Mouse (Mus musculus): Measurements from ENCODE around the gene Samd4b. TPM values are rescaled to one million over a fixed set of nuclear protein-coding genes. Genes with fewer than 3 reads are reported as not detected.

The Samd4b gene
- polyA plus RNA-seq, 1 experiment, result 83.9 TPM

- TF ChIP-seq POLR2A (IDR thresholded peaks at IDR 0.05; ENCODE audit: borderline replicate concordance, extremely low read depth, insufficient read depth, insufficient read length, poor library complexity, severe bottlenecking) (peak; percentile 59; the same call in 1 of the 2 replicates), CTCF (IDR thresholded peaks at IDR 0.05; ENCODE audit: borderline replicate concordance, extremely low read depth, insufficient read depth, insufficient read length) (peak; percentile 65)
- peak; percentile 99 for DNase-seq (ENCODE audit: low read depth)
Observed at GRCm38 (mm10) chr7:28372251-28373108, 225.5 kb downstream of the Samd4b start, which contains the start of gene Plekhg2. Plekhg2 (minus strand) TSS chr7:28372599.

- DNase-seq (ENCODE audit: low read depth), result peak; percentile 66
- no peak for TF ChIP-seq CTCF (IDR thresholded peaks at IDR 0.05; ENCODE audit: borderline replicate concordance, extremely low read depth, insufficient read depth, insufficient read length)
- 0 out of 2 replicates have a peak, but pooled peaks have one; percentile 6 for TF ChIP-seq POLR2A (IDR thresholded peaks at IDR 0.05; ENCODE audit: borderline replicate concordance, extremely low read depth, insufficient read depth, insufficient read length, poor library complexity, severe bottlenecking)
Observed at GRCm38 (mm10) chr7:28371514-28371989, 226.4 kb downstream of the Samd4b start.

DNA sequence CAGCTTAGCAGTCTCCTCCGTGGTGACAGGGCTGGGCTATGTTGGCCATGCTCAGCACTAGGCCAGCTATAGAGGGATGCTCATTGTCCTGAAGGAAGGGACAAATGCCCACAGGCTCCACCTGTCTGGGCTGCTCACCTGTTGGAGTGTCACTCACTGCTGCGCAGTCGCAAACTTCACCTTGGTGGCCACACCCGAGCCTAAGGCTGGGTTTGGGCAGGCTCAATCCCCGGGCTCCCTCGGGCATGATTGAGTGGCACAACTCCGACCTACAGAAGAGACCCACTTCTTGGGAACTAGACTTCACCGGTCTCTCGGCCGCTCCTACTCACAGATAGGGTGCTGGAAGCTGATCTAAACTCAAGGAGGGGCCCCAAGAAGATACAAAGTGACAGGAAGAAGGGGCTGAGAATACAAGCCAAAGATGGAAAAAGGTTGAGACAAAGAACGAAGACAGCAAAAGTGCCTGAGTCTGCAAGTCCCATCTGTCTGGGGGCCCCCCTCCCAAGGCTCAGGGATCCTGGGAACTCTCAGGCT is 226.9 kb downstream of the Samd4b start:
- no peak for TF ChIP-seq POLR2A (IDR thresholded peaks at IDR 0.05; ENCODE audit: borderline replicate concordance, extremely low read depth, insufficient read depth, insufficient read length, poor library complexity, severe bottlenecking)
- TF ChIP-seq CTCF (IDR thresholded peaks at IDR 0.05; ENCODE audit: borderline replicate concordance, extremely low read depth, insufficient read depth, insufficient read length), result no peak
- DNase-seq (ENCODE audit: low read depth), result no peak

GRCm38 (mm10) chr7:28370051-28370450 is 227.9 kb downstream of the Samd4b start:
- DNase-seq (ENCODE audit: low read depth), result no peak
- TF ChIP-seq POLR2A (IDR thresholded peaks at IDR 0.05; ENCODE audit: borderline replicate concordance, extremely low read depth, insufficient read depth, insufficient read length, poor library complexity, severe bottlenecking) (no peak), CTCF (IDR thresholded peaks at IDR 0.05; ENCODE audit: borderline replicate concordance, extremely low read depth, insufficient read depth, insufficient read length) (no peak)

DNA sequence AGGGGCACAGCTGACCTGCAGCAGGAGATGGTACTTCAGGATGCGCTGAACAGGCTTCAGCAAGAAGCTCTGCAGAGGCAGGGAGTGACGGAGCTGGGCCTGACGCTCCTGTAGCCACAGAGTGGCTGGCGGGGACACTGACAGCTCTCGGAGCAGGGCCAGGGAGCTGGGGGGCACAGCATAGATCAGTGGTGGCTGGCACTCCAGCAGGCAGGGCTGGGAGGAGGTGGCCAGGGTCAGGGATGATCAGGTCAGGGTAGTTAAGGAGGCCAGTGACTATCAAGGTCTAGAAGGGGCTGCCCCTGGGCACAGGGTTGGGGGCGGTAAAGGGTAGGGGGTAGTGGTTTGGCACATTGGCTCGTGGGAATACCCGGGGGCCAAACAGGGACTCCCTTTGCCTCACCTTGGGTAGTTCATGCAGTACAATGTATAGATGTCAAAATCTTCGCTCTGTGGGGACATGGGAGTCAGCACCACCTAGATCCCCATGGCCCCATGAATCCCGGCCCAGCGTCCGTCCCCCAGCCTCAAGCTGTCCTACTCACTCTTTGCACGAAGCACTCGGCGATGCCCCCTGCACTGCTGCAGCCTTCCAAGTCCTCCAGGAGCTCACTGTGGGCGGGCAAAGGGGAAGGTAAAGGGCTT is 229.5 kb downstream of the Samd4b start:
- TF ChIP-seq CTCF (IDR thresholded peaks at IDR 0.05; ENCODE audit: borderline replicate concordance, extremely low read depth, insufficient read depth, insufficient read length) (no peak), POLR2A (IDR thresholded peaks at IDR 0.05; ENCODE audit: borderline replicate concordance, extremely low read depth, insufficient read depth, insufficient read length, poor library complexity, severe bottlenecking) (no peak)
- no peak for DNase-seq (ENCODE audit: low read depth)

DNA sequence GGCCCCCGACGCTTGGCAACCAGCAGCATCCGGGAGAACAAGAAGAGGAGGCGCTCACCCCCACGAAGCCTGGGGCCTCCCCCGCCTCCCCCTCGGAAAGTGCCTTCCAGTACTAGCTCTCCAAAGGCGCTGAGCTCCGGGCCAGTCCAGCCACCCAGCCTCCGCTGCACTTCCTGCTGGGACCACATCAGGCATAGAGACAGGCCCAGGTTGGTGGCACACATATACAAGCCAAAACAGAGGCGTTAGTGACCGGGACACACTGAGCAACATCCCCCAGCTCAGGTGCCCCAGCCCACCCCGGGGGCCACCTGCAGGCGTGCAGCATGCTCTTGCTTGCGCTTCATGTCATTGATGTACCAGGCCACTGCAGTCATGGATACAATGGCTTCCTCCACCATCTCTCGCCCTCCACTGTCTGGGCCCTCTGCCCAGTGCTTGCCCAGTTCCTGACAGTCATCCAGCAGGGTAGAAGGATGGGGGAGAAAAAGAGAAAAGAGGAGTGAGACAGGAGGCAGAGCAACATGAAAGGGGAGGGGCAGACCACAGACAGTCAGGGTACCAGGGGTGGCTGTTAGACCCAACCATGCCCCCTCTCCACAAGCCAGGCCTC is 230.2 kb downstream of the Samd4b start:
- TF ChIP-seq CTCF (IDR thresholded peaks at IDR 0.05; ENCODE audit: borderline replicate concordance, extremely low read depth, insufficient read depth, insufficient read length), result no peak
- no peak for TF ChIP-seq POLR2A (IDR thresholded peaks at IDR 0.05; ENCODE audit: borderline replicate concordance, extremely low read depth, insufficient read depth, insufficient read length, poor library complexity, severe bottlenecking)
- DNase-seq (ENCODE audit: low read depth), result no peak

- DNase-seq (ENCODE audit: low read depth), result no peak
- TF ChIP-seq POLR2A (IDR thresholded peaks at IDR 0.05; ENCODE audit: borderline replicate concordance, extremely low read depth, insufficient read depth, insufficient read length, poor library complexity, severe bottlenecking), result no peak
- TF ChIP-seq CTCF (IDR thresholded peaks at IDR 0.05; ENCODE audit: borderline replicate concordance, extremely low read depth, insufficient read depth, insufficient read length), result no peak
Observed at GRCm38 (mm10) chr7:28362441-28363060, 235.4 kb downstream of the Samd4b start.

- DNase-seq (ENCODE audit: low read depth), result no peak
- TF ChIP-seq POLR2A (IDR thresholded peaks at IDR 0.05; ENCODE audit: borderline replicate concordance, extremely low read depth, insufficient read depth, insufficient read length, poor library complexity, severe bottlenecking), result no peak
- TF ChIP-seq CTCF (IDR thresholded peaks at IDR 0.05; ENCODE audit: borderline replicate concordance, extremely low read depth, insufficient read depth, insufficient read length), result no peak
Observed at GRCm38 (mm10) chr7:28361647-28362341, 236.2 kb downstream of the Samd4b start.

DNA sequence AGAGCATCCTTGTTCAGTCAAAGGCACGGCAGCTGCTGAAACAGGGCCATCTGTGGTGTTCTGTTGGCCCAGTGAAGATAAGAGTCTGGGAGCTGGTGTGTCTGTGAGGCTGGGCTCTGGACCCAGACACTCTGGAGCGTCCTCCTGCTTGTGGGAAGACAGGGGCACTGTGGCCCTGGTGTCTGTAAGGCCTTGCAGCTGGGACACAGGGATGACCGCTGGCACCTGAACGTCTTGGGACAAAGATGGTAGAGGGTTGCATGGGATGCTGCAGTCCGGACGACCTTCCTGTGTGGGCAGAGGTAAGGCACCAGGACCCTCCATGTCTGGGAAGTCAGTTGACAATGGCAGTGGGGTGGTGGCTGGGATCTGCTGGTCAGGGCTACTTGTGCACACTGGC is 237.7 kb downstream of the Samd4b start:
- no peak for DNase-seq (ENCODE audit: low read depth)
- TF ChIP-seq POLR2A (IDR thresholded peaks at IDR 0.05; ENCODE audit: borderline replicate concordance, extremely low read depth, insufficient read depth, insufficient read length, poor library complexity, severe bottlenecking), result no peak

GRCm38 (mm10) chr7:28359854-28360253 is 238.1 kb downstream of the Samd4b start:
- no peak for TF ChIP-seq CTCF (IDR thresholded peaks at IDR 0.05; ENCODE audit: borderline replicate concordance, extremely low read depth, insufficient read depth, insufficient read length)
- TF ChIP-seq POLR2A (IDR thresholded peaks at IDR 0.05; ENCODE audit: borderline replicate concordance, extremely low read depth, insufficient read depth, insufficient read length, poor library complexity, severe bottlenecking), result no peak
- DNase-seq (ENCODE audit: low read depth), result no peak

All from brain, embryonic 14.5 days (tissue).